Mouse (Mus musculus): Measurements from ENCODE around the gene Kcnh1. TPM values are rescaled to one million over a fixed set of nuclear protein-coding genes. Genes with fewer than 3 reads are reported as not detected.

Kcnh1 gene
- total and polyA plus RNA-seq, 3 experiments: 0.05 TPM; not detected in 2

DNA sequence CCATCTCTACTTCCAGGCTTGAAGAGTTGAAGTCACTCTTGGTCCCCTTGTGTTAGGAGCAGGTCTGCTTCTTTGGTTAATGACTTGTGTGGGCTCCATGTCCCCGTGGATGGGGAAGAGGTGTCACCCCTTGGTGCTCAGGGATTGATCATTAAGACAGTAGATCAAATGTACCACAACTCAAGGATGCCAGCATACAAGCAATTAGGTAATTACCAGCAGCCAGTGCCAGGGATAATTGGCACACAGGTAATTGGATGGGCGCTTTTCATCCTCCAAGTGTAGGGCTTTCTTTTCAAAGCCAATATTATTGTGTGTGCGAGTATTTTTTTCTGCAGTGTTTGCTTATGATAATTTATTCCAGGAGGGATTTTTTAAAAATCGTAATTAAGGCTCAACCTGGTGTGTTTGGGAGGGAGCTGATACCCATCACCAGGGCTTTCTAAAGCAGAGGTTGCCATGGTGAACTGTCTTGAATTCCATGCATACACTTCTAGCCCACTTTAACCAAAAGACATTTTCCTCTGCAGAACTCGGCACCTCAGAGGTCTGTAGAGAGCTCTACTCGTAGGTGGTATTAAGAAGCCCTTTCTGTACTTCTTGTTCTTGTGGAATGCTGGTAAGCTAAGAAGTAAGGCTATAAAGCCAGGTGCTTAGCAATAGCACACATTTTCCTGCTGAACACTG is 248.7 kb downstream of the Kcnh1 start:
- Histone ChIP-seq H3K27me3 (ENCODE audit: insufficient read depth, low read length) (no peaks in the 10 kb centered on the region), H3K4me1 (ENCODE audit: insufficient read depth, low read depth, low read length) (no peaks in the 10 kb centered on the region), H3K4me3 (ENCODE audit: low read depth, low read length) (no peak overlapping the region), H3K36me3 (replicated peaks) (no peaks in the 10 kb centered on the region), H3K9me3 (replicated peaks) (peaks cover 44% of the 10 kb centered on the region)
- TF ChIP-seq TAL1 (conservative IDR thresholded peaks at IDR 0.05; ENCODE audit: low read depth, low read length) (no peak), GATA2 (IDR thresholded peaks at IDR 0.05; ENCODE audit: borderline replicate concordance, low read depth, low read length) (no peak), GATA1 (IDR thresholded peaks at IDR 0.05; ENCODE audit: borderline replicate concordance, low read length) (no peak), POLR2AphosphoS5 (IDR thresholded peaks at IDR 0.05; ENCODE audit: insufficient replicate concordance, low read depth, low read length) (no peak), CTCF (IDR thresholded peaks at IDR 0.05; ENCODE audit: low read depth, low read length) (no peak)
- DNase-seq (ENCODE audit: low spot score) (no peak), ATAC-seq (ENCODE audit: extremely low read depth, insufficient number of reproducible peaks, low FRiP score, poor library complexity, severe bottlenecking) (no peak)

DNA sequence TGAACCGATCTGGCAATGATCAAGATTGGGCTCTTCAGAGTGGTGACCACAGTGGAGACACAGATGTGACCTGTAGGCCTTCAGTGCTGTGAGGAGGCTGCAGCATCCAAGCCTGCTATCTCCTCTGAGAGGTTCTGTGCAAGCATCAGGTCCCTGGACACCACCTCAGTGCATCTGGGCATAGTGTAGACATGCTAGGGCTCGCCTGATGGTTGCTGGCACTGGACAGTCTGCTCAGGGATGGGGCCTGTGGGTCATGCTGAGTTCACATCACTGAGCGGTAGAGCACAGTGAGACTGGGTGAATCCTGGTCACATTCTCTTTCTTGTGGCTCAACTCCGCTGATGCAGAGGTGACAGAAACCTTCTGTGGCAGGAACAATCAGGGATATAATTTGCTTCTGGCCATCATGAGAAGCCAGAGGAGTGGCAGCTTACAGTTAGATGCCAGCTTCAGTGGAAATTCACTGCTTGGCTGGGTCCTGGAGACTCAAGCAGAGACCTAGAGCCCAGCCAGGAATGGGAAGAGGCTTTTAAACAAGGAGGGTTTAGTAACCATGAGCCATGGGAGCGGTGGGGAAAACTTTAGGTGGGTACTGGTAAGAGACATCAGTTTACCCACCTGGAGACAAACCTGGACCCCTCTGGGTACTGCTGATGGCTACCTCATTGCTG is 252.3 kb downstream of the Kcnh1 start:
- DNase-seq (ENCODE audit: low spot score): no peak
- TF ChIP-seq GATA2 (IDR thresholded peaks at IDR 0.05; ENCODE audit: borderline replicate concordance, low read depth, low read length) (no peak), GATA1 (IDR thresholded peaks at IDR 0.05; ENCODE audit: borderline replicate concordance, low read length) (no peak), CTCF (IDR thresholded peaks at IDR 0.05; ENCODE audit: low read depth, low read length) (no peak), TAL1 (conservative IDR thresholded peaks at IDR 0.05; ENCODE audit: low read depth, low read length) (no peak), POLR2AphosphoS5 (IDR thresholded peaks at IDR 0.05; ENCODE audit: insufficient replicate concordance, low read depth, low read length) (no peak)
- ATAC-seq (ENCODE audit: extremely low read depth, insufficient number of reproducible peaks, low FRiP score, poor library complexity, severe bottlenecking): no peak

DNA sequence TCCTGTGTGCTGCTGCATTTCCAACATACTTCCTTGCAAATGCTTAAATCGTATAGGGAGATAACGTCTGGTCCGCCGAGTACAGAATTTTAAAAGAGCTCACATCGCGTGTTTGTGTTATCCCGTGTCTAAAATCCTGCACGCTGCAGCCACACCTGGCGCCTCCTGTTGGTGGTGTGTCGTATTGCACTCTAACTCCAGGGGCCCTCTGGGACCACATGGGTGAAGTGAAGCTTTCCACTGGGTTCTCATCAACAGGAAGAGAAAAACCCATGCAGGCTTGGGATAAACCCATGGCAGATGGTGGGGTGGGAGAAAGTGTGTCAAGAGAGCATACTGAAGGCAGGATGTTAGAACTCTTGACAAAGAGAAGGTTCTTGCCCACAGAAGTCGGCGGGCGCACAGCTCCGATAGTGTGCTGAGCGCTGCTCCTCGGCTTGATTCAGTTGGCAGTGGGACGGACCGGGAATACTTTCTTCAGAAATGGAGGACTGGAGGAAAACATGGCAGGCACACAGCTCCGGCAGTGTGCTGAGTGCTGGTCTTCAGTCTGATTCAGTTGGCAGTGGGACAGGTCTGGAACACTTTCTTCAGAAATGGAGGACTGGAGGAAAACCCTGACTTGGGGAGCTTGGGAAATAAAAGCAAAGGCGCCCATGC is 253.6 kb downstream of the Kcnh1 start:
- H3K4me1 ChIP-seq (ENCODE audit: insufficient read depth, low read depth, low read length): no peaks in the 10 kb centered on the region
- H3K36me3 ChIP-seq (replicated peaks): no peaks in the 10 kb centered on the region
- TF ChIP-seq CTCF (IDR thresholded peaks at IDR 0.05; ENCODE audit: low read depth, low read length): no peak
- TF ChIP-seq GATA2 (IDR thresholded peaks at IDR 0.05; ENCODE audit: borderline replicate concordance, low read depth, low read length): no peak
- no peak for TF ChIP-seq GATA1 (IDR thresholded peaks at IDR 0.05; ENCODE audit: borderline replicate concordance, low read length)
- TF ChIP-seq POLR2AphosphoS5 (IDR thresholded peaks at IDR 0.05; ENCODE audit: insufficient replicate concordance, low read depth, low read length): no peak
- no peak for TF ChIP-seq TAL1 (conservative IDR thresholded peaks at IDR 0.05; ENCODE audit: low read depth, low read length)
- DNase-seq (ENCODE audit: low spot score) (no peak), ATAC-seq (ENCODE audit: extremely low read depth, insufficient number of reproducible peaks, low FRiP score, poor library complexity, severe bottlenecking) (no peak)
- no peaks in the 10 kb centered on the region for H3K27me3 ChIP-seq (ENCODE audit: insufficient read depth, low read length)
- no peak overlapping the region for H3K4me3 ChIP-seq (ENCODE audit: low read depth, low read length)
- peaks cover 41% of the 10 kb centered on the region for H3K9me3 ChIP-seq (replicated peaks)

More for the DNA sequence above, 252.3 kb downstream of the Kcnh1 start:
- Histone ChIP-seq H3K4me1 (ENCODE audit: insufficient read depth, low read depth, low read length) (no peaks in the 10 kb centered on the region), H3K27me3 (ENCODE audit: insufficient read depth, low read length) (no peaks in the 10 kb centered on the region), H3K36me3 (replicated peaks) (no peaks in the 10 kb centered on the region), H3K4me3 (ENCODE audit: low read depth, low read length) (no peak overlapping the region), H3K9me3 (replicated peaks) (peaks cover 43% of the 10 kb centered on the region)

DNA sequence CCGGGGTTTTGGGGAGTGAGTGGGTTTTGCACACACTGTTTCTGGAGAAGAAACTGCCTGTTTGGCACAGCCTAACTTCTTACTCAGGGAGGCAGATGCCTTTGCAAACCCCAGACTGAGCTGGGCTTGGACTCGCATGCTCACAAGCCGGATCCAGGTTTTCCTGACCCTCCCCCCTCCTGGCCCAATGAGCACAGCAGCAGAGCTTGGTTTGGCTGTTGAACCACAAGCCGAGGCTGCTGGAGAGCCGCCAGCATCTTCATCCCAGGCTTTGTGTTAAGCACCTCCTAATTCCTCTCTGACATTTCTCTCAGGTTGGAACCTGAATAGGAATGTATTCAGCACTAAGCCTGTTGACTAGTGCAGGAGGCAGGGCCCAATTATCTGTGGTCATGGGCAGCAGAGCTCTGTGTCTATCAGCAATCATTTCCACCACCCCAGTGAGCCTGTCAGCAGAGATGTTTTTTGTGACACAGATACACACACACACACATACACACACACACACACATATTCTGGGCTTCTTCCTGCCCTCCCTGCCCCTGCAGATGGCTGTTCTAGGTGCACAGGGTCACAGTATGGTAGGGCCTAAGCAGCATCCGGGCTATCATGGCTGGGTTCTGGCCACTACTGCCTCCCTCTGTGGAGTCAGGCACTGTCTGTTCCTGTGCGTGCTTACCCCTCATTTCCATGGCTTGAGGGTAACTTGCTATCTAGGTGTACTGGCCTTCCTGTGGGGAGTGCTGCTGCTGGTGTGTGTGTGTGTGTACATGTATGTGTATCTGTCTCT is 254.3 kb downstream of the Kcnh1 start:
- Histone ChIP-seq H3K27me3 (ENCODE audit: insufficient read depth, low read length) (no peaks in the 10 kb centered on the region), H3K36me3 (replicated peaks) (no peaks in the 10 kb centered on the region), H3K4me1 (ENCODE audit: insufficient read depth, low read depth, low read length) (no peaks in the 10 kb centered on the region), H3K4me3 (ENCODE audit: low read depth, low read length) (no peak overlapping the region), H3K9me3 (replicated peaks) (peaks cover 46% of the 10 kb centered on the region)
- DNase-seq (ENCODE audit: low spot score) (no peak), ATAC-seq (ENCODE audit: extremely low read depth, insufficient number of reproducible peaks, low FRiP score, poor library complexity, severe bottlenecking) (no peak)
- TF ChIP-seq GATA2 (IDR thresholded peaks at IDR 0.05; ENCODE audit: borderline replicate concordance, low read depth, low read length) (no peak), POLR2AphosphoS5 (IDR thresholded peaks at IDR 0.05; ENCODE audit: insufficient replicate concordance, low read depth, low read length) (no peak), CTCF (IDR thresholded peaks at IDR 0.05; ENCODE audit: low read depth, low read length) (no peak), TAL1 (conservative IDR thresholded peaks at IDR 0.05; ENCODE audit: low read depth, low read length) (no peak), GATA1 (IDR thresholded peaks at IDR 0.05; ENCODE audit: borderline replicate concordance, low read length) (no peak)

DNA sequence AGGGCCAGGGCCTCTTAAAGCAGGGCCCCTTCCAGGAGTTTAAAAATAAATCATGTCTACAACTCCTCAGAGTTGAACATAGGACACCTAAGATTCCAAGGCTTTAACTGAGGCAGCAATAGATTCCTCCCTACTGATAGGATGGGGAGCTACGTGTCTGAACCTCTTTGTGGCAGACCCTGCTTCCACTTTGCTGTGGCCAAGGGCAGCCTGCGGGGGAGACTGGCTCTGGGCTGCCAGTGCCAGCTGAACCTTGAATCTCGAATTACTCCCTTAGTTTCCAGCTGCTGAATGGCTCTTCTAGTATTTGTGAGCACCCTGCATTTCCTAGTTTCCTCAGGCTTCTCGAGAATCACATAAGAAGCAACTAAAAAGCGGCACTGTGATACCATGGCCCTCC is 255.6 kb downstream of the Kcnh1 start:
- TF ChIP-seq POLR2AphosphoS5 (IDR thresholded peaks at IDR 0.05; ENCODE audit: insufficient replicate concordance, low read depth, low read length) (no peak), CTCF (IDR thresholded peaks at IDR 0.05; ENCODE audit: low read depth, low read length) (no peak)
- no peak overlapping the region for H3K4me3 ChIP-seq (ENCODE audit: low read depth, low read length)
- no peaks in the 10 kb centered on the region for H3K36me3 ChIP-seq (replicated peaks)
- peaks cover 45% of the 10 kb centered on the region for H3K9me3 ChIP-seq (replicated peaks)
- H3K4me1 ChIP-seq (ENCODE audit: insufficient read depth, low read depth, low read length): no peaks in the 10 kb centered on the region
- no peak for ATAC-seq (ENCODE audit: extremely low read depth, insufficient number of reproducible peaks, low FRiP score, poor library complexity, severe bottlenecking)
- no peaks in the 10 kb centered on the region for H3K27me3 ChIP-seq (ENCODE audit: insufficient read depth, low read length)
- no peak for DNase-seq (ENCODE audit: low spot score)

DNA sequence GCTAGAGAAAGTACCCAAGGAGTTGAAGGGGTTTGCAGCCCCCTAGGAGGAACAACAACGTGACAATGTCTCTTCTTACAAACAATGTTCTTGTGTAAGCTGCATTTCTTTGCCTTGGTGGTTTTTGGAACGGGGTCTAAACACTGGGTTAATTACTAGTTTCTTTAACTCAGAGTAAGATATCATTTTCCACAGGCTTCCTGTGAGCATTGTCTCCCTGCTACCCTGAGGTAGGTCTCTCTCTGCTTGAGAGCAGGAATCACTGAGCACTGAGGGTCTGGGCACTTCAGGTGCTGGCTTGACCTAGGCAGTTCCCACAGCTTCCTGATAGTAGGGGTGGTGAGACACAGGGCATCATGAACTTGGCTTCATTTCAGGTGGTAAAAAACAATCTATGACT is 257.1 kb downstream of the Kcnh1 start:
- Histone ChIP-seq H3K4me3 (ENCODE audit: low read depth, low read length) (no peak overlapping the region), H3K27me3 (ENCODE audit: insufficient read depth, low read length) (no peaks in the 10 kb centered on the region), H3K9me3 (replicated peaks) (peaks cover 52% of the 10 kb centered on the region), H3K36me3 (replicated peaks) (no peaks in the 10 kb centered on the region), H3K4me1 (ENCODE audit: insufficient read depth, low read depth, low read length) (no peaks in the 10 kb centered on the region)
- no peak for TF ChIP-seq GATA2 (IDR thresholded peaks at IDR 0.05; ENCODE audit: borderline replicate concordance, low read depth, low read length)
- DNase-seq (ENCODE audit: low spot score): no peak
- ATAC-seq (ENCODE audit: extremely low read depth, insufficient number of reproducible peaks, low FRiP score, poor library complexity, severe bottlenecking): no peak

Measured in G1E (cell line).